Mouse (Mus musculus) heart, postnatal 0 days (tissue): ENCODE results near the gene Zfp180. TPM values are rescaled to one million over a fixed set of nuclear protein-coding genes. Genes with fewer than 3 reads are reported as not detected.
A peak's percentile ranks its signal among the peaks of the same experiment; 100 is the strongest.

Source experiments
- ATAC-seq: fragments of 200-750 bp; cut with Nextera tagmentation; 2 replicates; pipeline ENCODE4 v1.8.0; 2017; ENCODE audit warnings: low read depth, moderate number of reproducible peaks, moderate library complexity; ENCODE audit not compliant: insufficient read depth
- DNase-seq: peaks from one replicate; pipeline ENCODE4 v3.0.0-alpha.2; 2016; ENCODE audit warnings: low spot score
- H3K27ac ChIP-seq: fragments of 300-500 bp; sonication (generic); 2 replicates; pipeline ENCODE4 v1.5.1; 2014; ENCODE audit warnings: low read depth, mild to moderate bottlenecking
- H3K27me3 ChIP-seq: fragments of 300-500 bp; sonication (generic); 2 replicates; pipeline ENCODE4 v1.6.1; 2014; ENCODE audit warnings: low read length, mixed read lengths; ENCODE audit not compliant: control insufficient read depth, insufficient read depth
- H3K36me3 ChIP-seq: fragments of 300-500 bp; sonication (generic); replicated peaks from 2 replicates; pipeline ENCODE4 v1.6.1; 2014; ENCODE audit warnings: low read length, mixed read lengths; ENCODE audit not compliant: control insufficient read depth, insufficient read depth
- H3K4me1 ChIP-seq: fragments of 300-500 bp; sonication (generic); 2 replicates; pipeline ENCODE4 v1.6.1; 2014; ENCODE audit warnings: antibody characterized with exemption; ENCODE audit not compliant: control insufficient read depth, insufficient read depth
- H3K4me2 ChIP-seq: fragments of 300-500 bp; sonication (generic); 2 replicates; pipeline ENCODE4 v1.6.1; 2014; ENCODE audit warnings: low read depth, mild to moderate bottlenecking, low read length, moderate library complexity
- H3K4me3 ChIP-seq: fragments of 300-500 bp; sonication (generic); 2 replicates; pipeline ENCODE4 v1.5.1; 2014; ENCODE audit warnings: low read depth, low read length
- H3K9ac ChIP-seq: fragments of 300-500 bp; sonication (generic); replicated peaks from 2 replicates; pipeline ENCODE4 v1.6.1; 2014; ENCODE audit warnings: low read depth, low read length, mixed read lengths
- H3K9me3 ChIP-seq: fragments of 300-500 bp; sonication (generic); replicated peaks from 2 replicates; pipeline ENCODE4 v1.6.1; 2016; ENCODE audit warnings: low read length; ENCODE audit not compliant: control insufficient read depth
- CTCF ChIP-seq: IDR thresholded peaks from 2 replicates; pipeline ENCODE4 v1.5.1; 2016; ENCODE audit warnings: antibody characterized with exemption, control low read depth, low read depth
- EP300 ChIP-seq: IDR thresholded peaks from 2 replicates; pipeline ENCODE4 v1.6.1; 2016; ENCODE audit warnings: antibody characterized with exemption, low read depth
- WGBS: fragments of 180-500 bp; shearing (Covaris S2); extraction: QIAGEN DNeasy Blood & Tissue Kit; methylation state at CpG from one replicate; pipeline ENCODE4 v1.1.7; 2014; 5-methylcytosine and 5-hydroxymethylcytosine counted together
- polyA plus RNA-seq: library from polyadenylated mRNA; unstranded; fragments of >200 nt; fragmentation: Nextera tagmentation; extraction: Ambion mirVana; gene quantifications from 2 replicates; pipeline ENCODE4 v1.2.1, GENCODE M21; 2015
- total RNA-seq: library from RNA; depleted of rRNA; stranded (reverse); fragments of >200 nt; gene quantifications from 2 replicates; pipeline ENCODE4 v1.2.3, GENCODE M21; 2014; ENCODE audit warnings: low replicate concordance; rRNA removed

Zfp180 gene
- total and polyA plus RNA-seq, 2 experiments from 2014 or later = 7.1 to 19.5 TPM

- ATAC-seq (no peak), DNase-seq (no peak)
- TF ChIP-seq CTCF = no peak
- TF ChIP-seq EP300 = no peak
- H3K9ac ChIP-seq = no peak overlapping the region
- no peak overlapping the region for H3K4me3 ChIP-seq
- WGBS = 83% methylated on average over 6 of the region's 6 CpGs
- H3K36me3 ChIP-seq = peaks cover 41% of the 10 kb centered on the region
- H3K27me3 ChIP-seq = no peaks in the 10 kb centered on the region
- no peak overlapping the region for H3K4me2 ChIP-seq
- H3K9me3 ChIP-seq = no peaks in the 10 kb centered on the region
- H3K27ac ChIP-seq = no peak overlapping the region
- H3K4me1 ChIP-seq = no peaks in the 10 kb centered on the region
Observed at GRCm38 (mm10) chr7:24142566-24142965, 60.8 kb downstream of the Zfp180 start.

DNA sequence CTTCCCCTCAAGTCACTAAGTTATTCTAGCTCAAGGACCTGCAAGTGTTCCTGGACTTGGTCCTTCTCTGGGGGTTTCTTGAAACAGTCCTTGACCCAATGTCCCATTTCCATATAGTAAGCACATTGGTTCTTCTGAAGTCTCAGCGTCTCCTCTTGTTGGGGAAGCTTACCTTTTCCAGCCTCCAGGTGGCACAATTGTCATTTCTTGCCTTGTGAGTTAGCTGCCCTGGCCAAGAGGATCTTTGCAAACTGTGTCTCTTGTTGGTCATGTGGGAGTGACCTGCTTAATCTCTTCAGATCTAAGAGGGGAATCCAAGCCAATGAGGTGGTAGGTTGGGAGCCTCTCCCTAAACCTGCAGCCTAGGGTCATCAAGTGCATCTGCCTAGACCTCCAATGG lies 71.5 kb downstream of the Zfp180 start:
- 7% methylated on average over 1 of the region's 1 CpGs for WGBS
- TF ChIP-seq CTCF = peak; percentile 51
- no peak for TF ChIP-seq EP300
- peak; percentile 6 for DNase-seq

More for the DNA sequence above, 71.5 kb downstream of the Zfp180 start:
- H3K9me3 ChIP-seq = 0 out of 2 replicates have a peak, but pooled peaks cover 5% of the 10 kb centered on the region
- H3K27me3 ChIP-seq = no peaks in the 10 kb centered on the region
- ATAC-seq = no peak
- H3K4me3 ChIP-seq = no peak overlapping the region
- H3K4me1 ChIP-seq = no peaks in the 10 kb centered on the region
- no peaks in the 10 kb centered on the region for H3K36me3 ChIP-seq
- H3K27ac ChIP-seq = no peak overlapping the region
- no peak overlapping the region for H3K9ac ChIP-seq
- H3K4me2 ChIP-seq = no peak overlapping the region

Other genes starting within 250 kb of the Zfp180 start
- not detected in 2 replicates for gene Vmn1r176, start 244.6 kb upstream of the Zfp180 start, total RNA-seq
- not detected in 2 replicates for gene Vmn1r176, start 244.6 kb upstream of the Zfp180 start, polyA plus RNA-seq
- not detected in 2 replicates for gene Vmn1r177, start 215.5 kb upstream of the Zfp180 start, total RNA-seq
- not detected in 2 replicates for gene Vmn1r177, start 215.5 kb upstream of the Zfp180 start, polyA plus RNA-seq
- not detected in 2 replicates for gene Vmn1r178, start 189.9 kb upstream of the Zfp180 start, total RNA-seq
- gene Vmn1r178, start 189.9 kb upstream of the Zfp180 start, polyA plus RNA-seq = not detected in 2 replicates
- not detected in 2 replicates for gene Vmn1r179, start 154.9 kb upstream of the Zfp180 start, total RNA-seq
- gene Vmn1r179, start 154.9 kb upstream of the Zfp180 start, polyA plus RNA-seq = not detected in 2 replicates
- not detected in 2 replicates for gene Vmn1r180, start 131.3 kb upstream of the Zfp180 start, total RNA-seq
- gene Vmn1r180, start 131.3 kb upstream of the Zfp180 start, polyA plus RNA-seq = not detected in 2 replicates
- not detected in 2 replicates for gene Vmn1r181, start 107.3 kb upstream of the Zfp180 start, total RNA-seq
- gene Vmn1r181, start 107.3 kb upstream of the Zfp180 start, polyA plus RNA-seq = not detected in 2 replicates
- gene V1rd19, start 80.2 kb upstream of the Zfp180 start, total RNA-seq = not detected in 2 replicates
- gene V1rd19, start 80.2 kb upstream of the Zfp180 start, polyA plus RNA-seq = not detected in 2 replicates
- not detected in 2 replicates for gene Vmn1r183, start 28.7 kb upstream of the Zfp180 start, total RNA-seq
- gene Vmn1r183, start 28.7 kb upstream of the Zfp180 start, polyA plus RNA-seq = not detected in 2 replicates
- 2.2 and 4.3 TPM in 2 replicates for gene Zfp112, start 30.4 kb downstream of the Zfp180 start, total RNA-seq
- gene Zfp112, start 30.4 kb downstream of the Zfp180 start, polyA plus RNA-seq = 3.8 and 3.9 TPM in 2 replicates
- gene Zfp235, start 52.2 kb downstream of the Zfp180 start, total RNA-seq = 7.7 and 8.6 TPM in 2 replicates
- 4.9 and 5.6 TPM in 2 replicates for gene Zfp235, start 52.2 kb downstream of the Zfp180 start, polyA plus RNA-seq
- gene Zfp114, start 93.1 kb downstream of the Zfp180 start, total RNA-seq = 0.19 and 1.1 TPM in 2 replicates
- gene Zfp114, start 93.1 kb downstream of the Zfp180 start, polyA plus RNA-seq = 0.42 and 0.86 TPM in 2 replicates
- 2.2 and 3.5 TPM in 2 replicates for gene Zfp111, start 129.5 kb downstream of the Zfp180 start, total RNA-seq
- 2.4 and 2.7 TPM in 2 replicates for gene Zfp111, start 129.5 kb downstream of the Zfp180 start, polyA plus RNA-seq
- gene Zfp109, start 155.6 kb downstream of the Zfp180 start, total RNA-seq = 2.7 and 6.6 TPM in 2 replicates
- 1.1 and 1.2 TPM in 2 replicates for gene Zfp109, start 155.6 kb downstream of the Zfp180 start, polyA plus RNA-seq
- 1.1 and 2.5 TPM in 2 replicates for gene Zfp108, start 172.9 kb downstream of the Zfp180 start, total RNA-seq
- gene Zfp108, start 172.9 kb downstream of the Zfp180 start, polyA plus RNA-seq = 1.1 and 1.5 TPM in 2 replicates
- 6.8 and 7.8 TPM in 2 replicates for gene Zfp93, start 188.5 kb downstream of the Zfp180 start, total RNA-seq
- 4.1 and 5.0 TPM in 2 replicates for gene Zfp93, start 188.5 kb downstream of the Zfp180 start, polyA plus RNA-seq
- gene Zfp61, start 219.3 kb downstream of the Zfp180 start, total RNA-seq = 3.4 and 14.6 TPM in 2 replicates
- gene Zfp61, start 219.3 kb downstream of the Zfp180 start, polyA plus RNA-seq = 6.7 and 6.8 TPM in 2 replicates
- gene Zfp94, start 234.7 kb downstream of the Zfp180 start, total RNA-seq = 0.95 and 4.1 TPM in 2 replicates
- 2.8 and 2.9 TPM in 2 replicates for gene Zfp94, start 234.7 kb downstream of the Zfp180 start, polyA plus RNA-seq